Mouse (Mus musculus) lung, adult 2 months (tissue): ENCODE results near the gene Slc35f2.

Experiments used
- CTCF ChIP-seq: fragments of 200-500 bp; IDR thresholded peaks from 2 replicates; pipeline ENCODE4 v1.5.1; 2011; ENCODE audit warnings: mild to moderate bottlenecking, low read length, control low read depth; ENCODE audit not compliant: insufficient read depth
- POLR2A ChIP-seq: fragments of 200-500 bp; IDR thresholded peaks from 2 replicates; pipeline ENCODE4 v1.6.1; 2011; ENCODE audit warnings: low read depth, mild to moderate bottlenecking, control low read depth, low read length, borderline replicate concordance; ENCODE audit errors: extremely low read depth

- TF ChIP-seq CTCF = no peak
- no peak for TF ChIP-seq POLR2A
Observed at GRCm38 (mm10) chr9:53764697-53765096, 6.6 kb upstream of the Slc35f2 start.
